Comparison of ENCODE assay signal across 12 mouse cellular contexts in the genomic region with DNA sequence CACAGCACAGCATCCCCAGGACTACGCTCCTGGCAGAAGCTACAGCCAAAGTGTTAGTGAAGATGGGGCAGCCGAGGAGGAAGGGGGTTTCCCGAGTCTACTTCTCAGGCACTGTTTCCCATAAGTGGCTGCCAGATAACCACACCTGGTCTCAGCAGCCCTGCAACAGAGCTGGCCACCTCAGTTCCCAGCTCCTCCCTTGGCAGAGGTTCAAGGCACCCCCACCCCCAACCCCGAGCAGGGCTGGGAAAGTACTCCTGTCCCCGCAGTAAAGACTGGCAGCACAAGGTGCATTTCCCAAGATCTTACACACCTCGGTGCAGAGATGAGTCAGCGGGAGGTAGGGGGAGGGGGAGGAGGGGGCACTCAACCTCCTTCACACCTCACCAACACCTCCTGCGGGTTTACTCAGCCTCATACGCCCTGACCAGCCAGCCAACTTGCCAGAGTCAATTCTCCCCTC. TPM values are rescaled to one million over a fixed set of nuclear protein-coding genes. Genes with fewer than 3 reads are reported as not detected.
DNase-seq lines count a peak whose midpoint lies in the region; ATAC-seq and TF ChIP-seq lines count a peak whose summit lies in the region.
"Had no signal": no experiment of that assay in that cellular context is flagged by ENCODE, and none has a peak within 500 bp of the region (broad histone marks: within the 10 kb centered on the region; RNA-seq: fewer than 3 reads in every experiment).

No protein-coding gene starts in this region.

- no peaks in the 10 kb centered on the region for H3K27me3 ChIP-seq in kidney, embryonic 16.5 days (ENCODE audit: insufficient read depth, low read length)
- no peaks in the 10 kb centered on the region for H3K27me3 ChIP-seq in kidney, adult 2 months (replicated peaks; ENCODE audit: control insufficient read depth, insufficient read depth, low read length)
- H3K27me3 ChIP-seq in E14TG2a.4 (ENCODE audit: insufficient read depth, low read length): no peaks in the 10 kb centered on the region
- H3K27me3 ChIP-seq in midbrain, embryonic 10.5 days (ENCODE audit: low read depth, poor library complexity, severe bottlenecking): no peaks in the 10 kb centered on the region
- H3K27me3 ChIP-seq: neural tube, embryonic 13.5 days had no signal

- H3K4me1 ChIP-seq in kidney, embryonic 16.5 days (ENCODE audit: insufficient read depth, low read length): peaks cover 29% of the 10 kb centered on the region
- no peaks in the 10 kb centered on the region; the same call in 1 of the 2 replicates for H3K4me1 ChIP-seq in kidney, adult 2 months (ENCODE audit: control insufficient read depth, insufficient read depth, low read length)
- H3K4me1 ChIP-seq in E14TG2a.4 (replicated peaks; ENCODE audit: low read depth, low read length): peaks cover 90% of the 10 kb centered on the region
- peaks cover 5% of the 10 kb centered on the region for H3K4me1 ChIP-seq in bone marrow, adult 2 months (ENCODE audit: control insufficient read depth, insufficient read depth, low read length)
- H3K4me1 ChIP-seq in midbrain, embryonic 10.5 days: peaks cover 18% of the 10 kb centered on the region

- H3K9ac ChIP-seq in kidney, embryonic 16.5 days (replicated peaks; ENCODE audit: low read length): no peak overlapping the region
- H3K9ac ChIP-seq: neural tube, embryonic 13.5 days had no signal

- 47% methylated on average over 9 of the region's 9 CpGs for WGBS in kidney, embryonic 16.5 days
- 41% methylated on average over 9 of the region's 9 CpGs for WGBS in kidney, adult 2 months
- 41% methylated on average over 9 of the region's 9 CpGs for WGBS in bone marrow, adult 2 months
- WGBS in midbrain, embryonic 10.5 days: 79% methylated on average over 9 of the region's 9 CpGs

- DNase-seq in kidney, adult 2 months: no peak
- peak; percentile 62 for DNase-seq in naive thymus-derived CD4-positive, alpha-beta T cell, adult 2 months (ENCODE audit: low read depth)
- no peak for DNase-seq in gastrocnemius, postnatal 4 days (ENCODE audit: low spot score in 2 of 2)
- no peak for DNase-seq in midbrain, embryonic 10.5 days (ENCODE audit: low spot score)
- DNase-seq in adrenal gland, adult 2 months: no peak
- DNase-seq: kidney, adult 8-10 months; spleen, adult 18-20 months had no signal

- H3K9me3 ChIP-seq in kidney, embryonic 16.5 days (ENCODE audit: low read length): no peaks in the 10 kb centered on the region
- peaks cover 7% of the 10 kb centered on the region for H3K9me3 ChIP-seq in E14TG2a.4 (ENCODE audit: low read length)
- H3K9me3 ChIP-seq in midbrain, embryonic 10.5 days (replicated peaks): no peaks in the 10 kb centered on the region
- H3K9me3 ChIP-seq: neural tube, embryonic 13.5 days had no signal

- no peak for TF ChIP-seq POLR2A in kidney, adult 2 months (IDR thresholded peaks at IDR 0.05; ENCODE audit: low read depth, low read length)
- TF ChIP-seq POLR2A in bone marrow, adult 2 months (IDR thresholded peaks at IDR 0.05; ENCODE audit: borderline replicate concordance, control insufficient read depth, low read depth, low read length): no peak

- ATAC-seq in kidney, embryonic 16.5 days (ENCODE audit: low FRiP score, low TSS enrichment): peak; percentile 72; the same call in 1 of the 2 replicates

- no peaks in the 10 kb centered on the region for H3K36me3 ChIP-seq in kidney, embryonic 16.5 days (ENCODE audit: insufficient read depth, low read length)
- H3K36me3 ChIP-seq in kidney, adult 2 months (ENCODE audit: control insufficient read depth, insufficient read depth, low read length): no peaks in the 10 kb centered on the region
- H3K36me3 ChIP-seq in E14TG2a.4 (ENCODE audit: insufficient read depth, low read length): no peaks in the 10 kb centered on the region
- no peaks in the 10 kb centered on the region for H3K36me3 ChIP-seq in midbrain, embryonic 10.5 days
- H3K36me3 ChIP-seq: neural tube, embryonic 13.5 days had no signal

- H3K4me2 ChIP-seq in kidney, embryonic 16.5 days (replicated peaks; ENCODE audit: low read depth, low read length): no peak overlapping the region
- H3K4me2 ChIP-seq: neural tube, embryonic 13.5 days had no signal

- no peak overlapping the region for H3K4me3 ChIP-seq in kidney, embryonic 16.5 days (ENCODE audit: low read length)
- no peak overlapping the region for H3K4me3 ChIP-seq in kidney, adult 2 months (ENCODE audit: insufficient read depth, low read depth, low read length)
- H3K4me3 ChIP-seq in E14TG2a.4 (replicated peaks; ENCODE audit: low read length): peak overlapping the region; percentile 18; the same call in 1 of the 2 replicates
- no peak overlapping the region for H3K4me3 ChIP-seq in bone marrow, adult 2 months (replicated peaks; ENCODE audit: control insufficient read depth, low read depth, low read length)
- H3K4me3 ChIP-seq in midbrain, embryonic 10.5 days: no peak overlapping the region
- H3K4me3 ChIP-seq: neural tube, embryonic 13.5 days had no signal

- H3K27ac ChIP-seq in kidney, embryonic 16.5 days (ENCODE audit: low read length): no peak overlapping the region
- no peak overlapping the region for H3K27ac ChIP-seq in kidney, adult 2 months (ENCODE audit: insufficient read depth, low read depth, low read length)
- peak overlapping the region; percentile 7; the same call in 1 of the 2 replicates for H3K27ac ChIP-seq in bone marrow, adult 2 months (ENCODE audit: control insufficient read depth, insufficient read depth, low read depth, low read length, poor library complexity)
- no peak overlapping the region; the same call in 1 of the 2 replicates for H3K27ac ChIP-seq in midbrain, embryonic 10.5 days (replicated peaks)
- H3K27ac ChIP-seq: macrophage; neural tube, embryonic 13.5 days had no signal

- no peak for TF ChIP-seq CTCF in kidney, adult 2 months (conservative IDR thresholded peaks at IDR 0.05; ENCODE audit: insufficient read depth, insufficient read length, low read depth, low read length)
- no peak for TF ChIP-seq CTCF in E14TG2a.4 (conservative IDR thresholded peaks at IDR 0.05; ENCODE audit: low read length)
- TF ChIP-seq CTCF in bone marrow, adult 2 months (IDR thresholded peaks at IDR 0.05; ENCODE audit: control insufficient read depth, insufficient read depth, low read length): no peak

RNA-seq across cellular contexts. Expression of a gene that starts 14.2 kb away (rescaled TPM):
- 3.5 and 3.8 TPM in 2 replicates for polyA plus RNA-seq in kidney, embryonic 16.5 days (2015; fragmentation: Nextera tagmentation; extraction: Ambion mirVana)
- polyA plus RNA-seq in kidney, adult 2 months (2012; rRNA removed): 7.8 and 9.8 TPM in 2 replicates
- 6.4 and 18.2 TPM in 2 replicates for polyA plus RNA-seq in bone marrow, adult 2 months (2011; ENCODE audit: insufficient read depth, insufficient read length, low replicate concordance, missing spikeins)
- total RNA-seq in gastrocnemius, postnatal 4 days (2021): 100 to 1,000 TPM; 120 to 144 TPM
- polyA plus RNA-seq in midbrain, embryonic 10.5 days (2016; fragmentation: Nextera tagmentation; extraction: Ambion mirVana): 1.7 and 2.5 TPM in 2 replicates
- total RNA-seq in adrenal gland, adult 2 months (2021): 10 to 100 TPM in 1 of 2 experiments, 1 to 10 TPM in 1; 9.1 to 14.6 TPM
- 17.5 and 27.6 TPM in 2 replicates for polyA plus RNA-seq in adrenal gland, adult 2 months (2012; rRNA removed)
